Mouse (Mus musculus): ENCODE measurements around the gene Zfp869. TPM values are rescaled to one million over a fixed set of nuclear protein-coding genes. Genes with fewer than 3 reads are reported as not detected.
"Not testable (repeated sequence)": the region's sequence is repeated elsewhere in the genome, so short reads cannot be mapped to it uniquely, and the experiment has no call there.

Zfp869 gene
- polyA plus RNA-seq, 1 experiment from 2014 or later, result 31.4 TPM

DNA sequence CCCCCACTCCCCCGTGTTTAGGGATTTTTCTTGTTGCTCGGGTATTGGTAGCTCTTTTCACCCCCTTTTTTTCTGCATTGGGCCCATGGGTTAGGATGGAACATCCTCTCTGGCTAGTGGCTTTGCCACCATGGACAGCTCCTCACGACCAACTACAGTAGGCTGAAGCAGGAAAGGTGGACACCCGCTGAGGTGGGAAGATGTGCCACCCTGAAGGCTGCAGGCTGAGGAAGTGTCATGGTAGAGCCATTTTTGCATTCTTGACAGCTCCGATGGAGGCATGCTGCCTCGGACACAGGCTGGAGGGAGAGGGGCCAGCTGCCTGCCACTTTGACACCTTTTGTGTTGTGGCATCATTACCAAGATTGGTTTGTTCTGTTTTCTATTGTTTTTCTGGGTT, 8.7 kb downstream of the Zfp869 start:
- no peak for ATAC-seq (ENCODE audit: borderline replicate concordance, extremely low read depth, low FRiP score, low TSS enrichment)
- 70% methylated on average over 6 of the region's 6 CpGs for WGBS
- H3K27ac ChIP-seq, result no peak overlapping the region

DNA sequence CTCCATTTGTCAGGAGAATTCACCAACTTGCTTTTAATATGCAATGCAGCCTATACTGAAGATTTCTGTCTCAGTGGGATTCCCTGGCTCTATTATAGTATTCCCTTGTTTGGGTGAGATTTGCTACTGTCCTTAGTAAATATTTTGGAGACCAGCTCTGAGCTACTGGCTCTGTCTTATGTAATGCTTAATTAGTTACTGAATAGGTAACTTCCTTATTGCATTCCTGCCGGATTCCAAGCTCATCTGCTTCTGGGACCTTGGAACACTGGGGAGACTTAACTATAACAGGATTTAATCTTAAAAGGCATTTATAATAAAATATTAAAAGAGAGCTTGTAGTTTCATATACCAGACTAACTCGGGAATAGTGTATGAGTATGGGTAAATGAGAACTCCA, 45.5 kb downstream of the Zfp869 start:
- WGBS, result 76% methylated on average over 2 of the region's 2 CpGs

More for the DNA sequence above, 8.7 kb downstream of the Zfp869 start:
- H3K27me3 ChIP-seq, result no peaks in the 10 kb centered on the region
- no peaks in the 10 kb centered on the region for H3K4me1 ChIP-seq
- no peak overlapping the region for H3K9ac ChIP-seq
- no peak overlapping the region for H3K4me2 ChIP-seq
- H3K9me3 ChIP-seq, result no peaks in the 10 kb centered on the region
- H3K36me3 ChIP-seq, result peaks cover 46% of the 10 kb centered on the region
- no peak overlapping the region for H3K4me3 ChIP-seq

DNA sequence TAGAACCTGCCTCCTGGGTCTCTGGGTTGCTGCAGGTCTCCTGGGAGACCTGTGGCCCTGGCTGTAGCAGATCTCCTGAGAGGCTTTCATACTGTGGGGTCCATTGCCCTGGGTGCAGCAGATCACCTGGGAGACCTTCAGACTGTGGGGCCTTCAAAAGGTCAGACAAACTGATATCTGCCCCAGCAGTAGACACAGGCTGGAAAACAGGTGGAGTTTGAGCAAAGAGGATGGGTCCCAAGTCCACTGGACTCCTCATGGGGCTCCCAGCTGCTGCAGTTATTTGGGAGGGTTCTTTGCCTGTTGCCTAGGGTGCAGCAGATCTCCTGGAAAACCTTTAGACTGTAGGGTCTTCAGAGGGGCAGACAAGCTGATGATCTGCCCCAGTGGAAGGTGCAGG, 49.2 kb downstream of the Zfp869 start:
- no peak for ATAC-seq (ENCODE audit: borderline replicate concordance, extremely low read depth, low FRiP score, low TSS enrichment)
- H3K9ac ChIP-seq, result no peak overlapping the region
- H3K4me3 ChIP-seq, result no peak overlapping the region
- no peaks in the 10 kb centered on the region for H3K27me3 ChIP-seq
- peaks cover 8% of the 10 kb centered on the region; the same call in 1 of the 2 replicates for H3K36me3 ChIP-seq
- H3K9me3 ChIP-seq, result peaks cover 4% of the 10 kb centered on the region; the same call in 1 of the 2 replicates
- no peak overlapping the region for H3K4me2 ChIP-seq
- H3K27ac ChIP-seq, result no peak overlapping the region
- no peaks in the 10 kb centered on the region for H3K4me1 ChIP-seq

More for the DNA sequence above, 45.5 kb downstream of the Zfp869 start:
- H3K36me3 ChIP-seq; H3K9me3 ChIP-seq; H3K9ac ChIP-seq; H3K4me2 ChIP-seq; H3K4me1 ChIP-seq; ATAC-seq (ENCODE audit: borderline replicate concordance, extremely low read depth, low FRiP score, low TSS enrichment); H3K27ac ChIP-seq; H3K27me3 ChIP-seq; H3K4me3 ChIP-seq: not testable (repeated sequence)

Other genes with a start within 250 kb of the Zfp869 start
- gene Gm7697, start 187.7 kb downstream of the Zfp869 start, polyA plus RNA-seq (2015; fragmentation: Nextera tagmentation; extraction: Ambion mirVana), result not detected in 2 replicates
- 23.3 and 24.9 TPM in 2 replicates for gene Zfp868, start 85.2 kb downstream of the Zfp869 start, polyA plus RNA-seq (2015; fragmentation: Nextera tagmentation; extraction: Ambion mirVana)
- 1.5 and 1.9 TPM in 2 replicates for gene Zfp964, start 56.2 kb downstream of the Zfp869 start, polyA plus RNA-seq (2015; fragmentation: Nextera tagmentation; extraction: Ambion mirVana)
- gene Zfp963, start 39.2 kb upstream of the Zfp869 start, polyA plus RNA-seq (2015; fragmentation: Nextera tagmentation; extraction: Ambion mirVana), result 6.6 and 7.0 TPM in 2 replicates
- 0.50 and 0.59 TPM in 2 replicates for gene Gm20422, start 64.2 kb upstream of the Zfp869 start, polyA plus RNA-seq (2015; fragmentation: Nextera tagmentation; extraction: Ambion mirVana)
- 42.9 and 46.2 TPM in 2 replicates for gene Atp13a1, start 80.4 kb upstream of the Zfp869 start, polyA plus RNA-seq (2015; fragmentation: Nextera tagmentation; extraction: Ambion mirVana)
- gene Zfp866, start 80.5 kb upstream of the Zfp869 start, polyA plus RNA-seq (2015; fragmentation: Nextera tagmentation; extraction: Ambion mirVana), result 27.4 and 29.7 TPM in 2 replicates
- gene Gmip, start 98.0 kb upstream of the Zfp869 start, polyA plus RNA-seq (2015; fragmentation: Nextera tagmentation; extraction: Ambion mirVana), result 7.6 and 8.5 TPM in 2 replicates
- gene Lpar2, start 111.7 kb upstream of the Zfp869 start, polyA plus RNA-seq (2015; fragmentation: Nextera tagmentation; extraction: Ambion mirVana), result 0.57 and 0.61 TPM in 2 replicates
- 10.1 and 11.4 TPM in 2 replicates for gene Pbx4, start 121.8 kb upstream of the Zfp869 start, polyA plus RNA-seq (2015; fragmentation: Nextera tagmentation; extraction: Ambion mirVana)
- gene Cilp2, start 177.0 kb upstream of the Zfp869 start, polyA plus RNA-seq (2015; fragmentation: Nextera tagmentation; extraction: Ambion mirVana), result 0.59 and 0.61 TPM in 2 replicates
- 2.9 and 3.7 TPM in 2 replicates for gene Tssk6, start 191.5 kb upstream of the Zfp869 start, polyA plus RNA-seq (2015; fragmentation: Nextera tagmentation; extraction: Ambion mirVana)
- gene Ndufa13, start 191.8 kb upstream of the Zfp869 start, polyA plus RNA-seq (2015; fragmentation: Nextera tagmentation; extraction: Ambion mirVana), result 162 and 177 TPM in 2 replicates
- gene Yjefn3, start 192.0 kb upstream of the Zfp869 start, polyA plus RNA-seq (2015; fragmentation: Nextera tagmentation; extraction: Ambion mirVana), result 4.0 and 5.5 TPM in 2 replicates